Mouse (Mus musculus) small intestine, adult 2 months (tissue): ENCODE results near the gene Ptpra.

Experiments used
- CTCF ChIP-seq: fragments of 200-500 bp; IDR thresholded peaks from 2 replicates; pipeline ENCODE4 v1.5.1; 2012; ENCODE audit warnings: low read depth, mild to moderate bottlenecking, control low read depth, inconsistent platforms, low read length, moderate library complexity, mixed read lengths; ENCODE audit not compliant: insufficient replicate concordance, insufficient read length; ENCODE audit errors: extremely low read depth
- POLR2A ChIP-seq: fragments of 200-500 bp; IDR thresholded peaks from 2 replicates; pipeline ENCODE4 v1.6.1; 2012; ENCODE audit warnings: low read depth, mild to moderate bottlenecking, control low read depth, inconsistent platforms, low read length, moderate library complexity

GRCm38 (mm10) chr2:130577021-130577420 lies 126.9 kb downstream of the Ptpra start:
- TF ChIP-seq POLR2A, result no peak
- no peak for TF ChIP-seq CTCF
